Mouse (Mus musculus): Measurements from ENCODE around the gene Dhrs7b. TPM values are rescaled to one million over a fixed set of nuclear protein-coding genes. Genes with fewer than 3 reads are reported as not detected.

The Dhrs7b gene
- total RNA-seq, 2 experiments from 2014 or later = 14.8 to 18.2 TPM

DNA sequence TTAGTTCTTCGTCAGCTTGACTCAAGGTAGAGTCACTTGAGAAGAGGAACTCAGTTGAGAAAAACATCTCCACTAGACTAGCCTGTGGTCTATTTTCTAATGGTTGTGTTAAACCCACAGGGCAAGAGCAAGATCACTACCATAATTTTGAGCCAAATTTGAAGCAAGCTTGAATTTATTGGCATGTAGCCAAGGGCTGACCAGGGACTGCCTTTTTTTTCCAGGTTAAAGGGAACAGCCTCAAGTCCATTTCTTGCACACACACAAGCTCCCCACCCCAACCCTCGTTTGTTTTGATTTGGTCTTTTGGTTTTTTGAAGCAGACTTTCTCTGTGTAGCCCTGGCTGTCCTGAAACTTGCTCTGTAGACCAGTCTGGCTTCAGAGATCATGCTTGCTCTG, 59.4 kb downstream of the Dhrs7b start:
- ATAC-seq (replicated peaks; ENCODE audit: poor library complexity, severe bottlenecking) = no peak

- ATAC-seq (replicated peaks; ENCODE audit: poor library complexity, severe bottlenecking) = no peak
Measured at GRCm38 (mm10) chr11:60890286-60890685, 59.9 kb downstream of the Dhrs7b start.

DNA sequence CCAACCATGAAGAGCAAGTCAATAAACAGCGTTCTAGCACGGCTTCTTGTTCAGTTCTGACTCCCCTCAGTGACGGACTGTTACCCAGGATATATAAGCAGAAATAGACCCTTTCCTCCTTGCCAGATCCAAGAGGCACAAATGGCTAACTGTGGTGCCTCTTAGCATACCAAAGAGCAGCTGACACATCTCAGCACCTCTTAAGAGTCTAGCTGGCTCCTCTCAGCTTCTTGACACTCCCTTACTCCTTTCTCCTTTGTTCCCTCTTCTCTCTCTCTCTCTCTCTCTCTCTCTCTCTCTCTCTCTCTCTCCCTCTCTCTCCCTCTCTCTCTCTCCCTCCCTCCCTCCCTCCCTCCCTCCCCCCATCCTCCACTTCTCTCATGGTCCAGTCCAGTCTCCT, 60.3 kb downstream of the Dhrs7b start:
- no peak for ATAC-seq (replicated peaks; ENCODE audit: poor library complexity, severe bottlenecking)

GRCm38 (mm10) chr11:60895915-60896314, 65.5 kb downstream of the Dhrs7b start:
- no peak for ATAC-seq (replicated peaks; ENCODE audit: poor library complexity, severe bottlenecking)

- ATAC-seq (replicated peaks; ENCODE audit: poor library complexity, severe bottlenecking) = no peak
Measured at GRCm38 (mm10) chr11:60902001-60902400, 71.6 kb downstream of the Dhrs7b start.

- ATAC-seq (replicated peaks; ENCODE audit: poor library complexity, severe bottlenecking) = no peak
Measured at GRCm38 (mm10) chr11:60902486-60902885, 72.1 kb downstream of the Dhrs7b start.

GRCm38 (mm10) chr11:60903661-60904061, 73.2 kb downstream of the Dhrs7b start:
- no peak for ATAC-seq (replicated peaks; ENCODE audit: poor library complexity, severe bottlenecking)

GRCm38 (mm10) chr11:60905407-60906120, 75.1 kb downstream of the Dhrs7b start:
- ATAC-seq (replicated peaks; ENCODE audit: poor library complexity, severe bottlenecking) = no peak

- ATAC-seq (replicated peaks; ENCODE audit: poor library complexity, severe bottlenecking) = no peak
Measured at GRCm38 (mm10) chr11:60906449-60906848, 76.0 kb downstream of the Dhrs7b start.

DNA sequence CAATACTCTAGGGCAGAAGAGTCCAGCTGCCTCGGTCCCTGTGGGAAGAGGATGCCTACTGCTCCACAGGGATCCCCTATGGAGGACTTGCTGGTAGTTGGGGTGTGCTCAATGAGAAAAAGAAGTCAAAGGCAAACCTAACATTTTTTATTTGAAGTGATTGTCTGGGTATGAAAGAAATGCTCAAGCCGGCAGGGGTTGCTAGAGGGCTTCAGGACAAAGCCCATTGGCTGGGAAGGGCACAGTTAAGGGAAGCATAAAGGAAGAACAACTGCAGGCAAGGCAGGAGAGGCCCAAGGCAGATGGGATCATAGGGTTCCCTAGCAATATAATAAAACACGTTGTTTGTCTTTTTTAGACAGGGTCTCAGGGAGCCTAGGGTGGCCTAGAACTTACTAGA, 77.6 kb downstream of the Dhrs7b start:
- ATAC-seq (replicated peaks; ENCODE audit: poor library complexity, severe bottlenecking) = no peak

DNA sequence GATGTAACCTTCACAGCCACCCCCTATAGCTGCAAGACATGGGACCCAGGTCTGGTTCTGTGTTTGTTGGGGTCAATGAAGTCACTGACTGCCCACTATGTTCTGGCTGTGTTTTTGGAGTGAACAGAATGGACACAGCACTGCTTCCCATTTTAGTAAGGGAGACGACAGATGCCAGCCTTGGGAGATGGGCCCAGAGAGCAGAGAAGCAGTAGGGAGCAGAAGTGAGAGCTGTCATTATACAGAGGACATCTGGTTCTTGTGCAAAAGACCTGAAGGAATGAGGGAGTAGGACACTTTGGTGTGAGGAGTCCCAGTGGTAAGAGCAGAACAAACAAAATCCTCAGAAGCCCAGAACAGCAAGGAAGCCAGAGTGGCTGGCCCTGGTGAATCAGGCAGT, 79.2 kb downstream of the Dhrs7b start:
- no peak for ATAC-seq (replicated peaks; ENCODE audit: poor library complexity, severe bottlenecking)

Other genes starting within 250 kb of the Dhrs7b start
- 11.2 and 11.8 TPM in 2 replicates for gene Llgl1, start 130.9 kb upstream of the Dhrs7b start, total RNA-seq (2014; fragmentation: Nextera tagmentation)
- 3.2 TPM in 2 replicates for gene Llgl1, start 130.9 kb upstream of the Dhrs7b start, total RNA-seq (2017)
- 50.5 and 55.7 TPM in 2 replicates for gene Flii, start 103.4 kb upstream of the Dhrs7b start, total RNA-seq (2014; fragmentation: Nextera tagmentation)
- 135 and 142 TPM in 2 replicates for gene Flii, start 103.4 kb upstream of the Dhrs7b start, total RNA-seq (2017)
- 4.1 and 6.4 TPM in 2 replicates for gene Mief2, start 102.2 kb upstream of the Dhrs7b start, total RNA-seq (2014; fragmentation: Nextera tagmentation)
- gene Mief2, start 102.2 kb upstream of the Dhrs7b start, total RNA-seq (2017) = 4.4 and 4.7 TPM in 2 replicates
- gene Top3a, start 53.3 kb upstream of the Dhrs7b start, total RNA-seq (2014; fragmentation: Nextera tagmentation) = 17.7 and 25.5 TPM in 2 replicates
- 23.8 and 28.9 TPM in 2 replicates for gene Top3a, start 53.3 kb upstream of the Dhrs7b start, total RNA-seq (2017)
- gene Smcr8, start 53.1 kb upstream of the Dhrs7b start, total RNA-seq (2014; fragmentation: Nextera tagmentation) = 29.0 and 36.9 TPM in 2 replicates
- gene Smcr8, start 53.1 kb upstream of the Dhrs7b start, total RNA-seq (2017) = 14.1 and 14.8 TPM in 2 replicates
- 49.9 and 84.1 TPM in 2 replicates for gene Shmt1, start 18.9 kb upstream of the Dhrs7b start, total RNA-seq (2014; fragmentation: Nextera tagmentation)
- 135 and 162 TPM in 2 replicates for gene Shmt1, start 18.9 kb upstream of the Dhrs7b start, total RNA-seq (2017)
- gene Tmem11, start 48.6 kb downstream of the Dhrs7b start, total RNA-seq (2014; fragmentation: Nextera tagmentation) = 31.5 and 35.4 TPM in 2 replicates
- gene Tmem11, start 48.6 kb downstream of the Dhrs7b start, total RNA-seq (2017) = 67.1 and 72.3 TPM in 2 replicates
- gene Natd1, start 84.1 kb downstream of the Dhrs7b start, total RNA-seq (2014; fragmentation: Nextera tagmentation) = 1.6 and 4.7 TPM in 2 replicates
- 1.3 and 2.1 TPM in 2 replicates for gene Natd1, start 84.1 kb downstream of the Dhrs7b start, total RNA-seq (2017)
- gene Map2k3, start 101.4 kb downstream of the Dhrs7b start, total RNA-seq (2014; fragmentation: Nextera tagmentation) = 47.0 and 51.2 TPM in 2 replicates
- gene Map2k3, start 101.4 kb downstream of the Dhrs7b start, total RNA-seq (2017) = 13.5 and 17.0 TPM in 2 replicates
- not detected in 2 replicates for gene Kcnj12, start 191.9 kb downstream of the Dhrs7b start, total RNA-seq (2014; fragmentation: Nextera tagmentation)
- not detected in 2 replicates for gene Kcnj12, start 191.9 kb downstream of the Dhrs7b start, total RNA-seq (2017)

Data from granulocyte monocyte progenitor cell, adult 5-6 weeks (primary cell).